Mouse (Mus musculus) heart, adult 2 months (tissue): ENCODE data around the gene C87436. TPM values are rescaled to one million over a fixed set of nuclear protein-coding genes. Genes with fewer than 3 reads are reported as not detected.
"Not testable (repeated sequence)": the region's sequence is repeated elsewhere in the genome, so short reads cannot be mapped to it uniquely, and the experiment has no call there.

Experiments
- DNase-seq, 2 experiments: peaks; one replicate each; pipeline ENCODE4 v3.0.0; 2021
- H3K27ac ChIP-seq: fragments of 200-600 bp; 2 replicates; pipeline ENCODE4 v1.8.1; 2022
- H3K27me3 ChIP-seq: fragments of 200-500 bp; 2 replicates; pipeline ENCODE4 v1.6.1; 2012; ENCODE audit warnings: mild to moderate bottlenecking, low read length, inconsistent platforms, mixed read lengths; ENCODE audit not compliant: control insufficient read depth, insufficient read depth
- H3K36me3 ChIP-seq: fragments of 200-500 bp; 2 replicates; pipeline ENCODE4 v1.6.1; 2012; ENCODE audit warnings: low read length, inconsistent platforms; ENCODE audit not compliant: control insufficient read depth, insufficient read depth
- H3K4me1 ChIP-seq: fragments of 200-500 bp; 2 replicates; pipeline ENCODE4 v1.6.1; 2011; ENCODE audit warnings: low read length; ENCODE audit not compliant: control insufficient read depth, insufficient read depth
- H3K4me3 ChIP-seq: fragments of 200-600 bp; 2 replicates; pipeline ENCODE4 v1.8.1; 2022
- H3K79me2 ChIP-seq: fragments of 200-500 bp; replicated peaks from 2 replicates; pipeline ENCODE4 v1.6.1; 2012; ENCODE audit warnings: mild to moderate bottlenecking, inconsistent platforms, low read length, moderate library complexity, mixed read lengths; ENCODE audit not compliant: control insufficient read depth, insufficient read depth
- H3K9ac ChIP-seq: fragments of 200-500 bp; 2 replicates; pipeline ENCODE4 v1.6.1; 2012; ENCODE audit warnings: low read depth, mild to moderate bottlenecking, control low read depth, inconsistent platforms, low read length, mixed read lengths
- CTCF ChIP-seq: fragments of 200-600 bp; IDR thresholded peaks from 2 replicates; pipeline ENCODE4 v1.8.1; 2022; ENCODE audit warnings: antibody characterized with exemption, mild to moderate bottlenecking, moderate library complexity
- EP300 ChIP-seq: fragments of 200-500 bp; IDR thresholded peaks from 2 replicates; pipeline ENCODE4 v1.6.1; 2011; ENCODE audit warnings: low read depth, low read length, control low read depth; ENCODE audit not compliant: insufficient read depth
- POLR2A ChIP-seq: fragments of 200-500 bp; IDR thresholded peaks from 2 replicates; pipeline ENCODE4 v1.6.1; 2011; ENCODE audit warnings: mild to moderate bottlenecking, low read depth, low read length, control low read depth; ENCODE audit not compliant: insufficient read depth
- whole genome bisulfite sequencing: fragments of 180-500 bp; shearing (Covaris S2); methylation state at CpG from one replicate; pipeline ENCODE4 v1.1.7; 2018; 5-methylcytosine and 5-hydroxymethylcytosine counted together
- intact Hi-C: fragments of 180-260 bp; cut with DNase I; formaldehyde crosslinking; loops from one replicate; pipeline ENCODE4 v1.15.1; 2025
- polyA plus RNA-seq: library from polyadenylated mRNA; depleted of rRNA; stranded (reverse); fragments of >200 nt; gene quantifications from 2 replicates; pipeline ENCODE4 v1.2.3, GENCODE M21; 2012
- total RNA-seq, 2 experiments: library from RNA; stranded (reverse); gene quantifications; 2 replicates each; pipeline ENCODE4 v1.2.3; 2021

C87436 gene
- total and polyA plus RNA-seq, 3 experiments, result 8.6 to 11.0 (median 8.9) TPM

GRCm38 (mm10) chr6:86488149-86488485, 49.9 kb downstream of the C87436 start:
- peak; percentile 63 to 70 for DNase-seq
- Histone ChIP-seq H3K27me3 (no peaks in the 10 kb centered on the region), H3K4me1 (peaks cover 16% of the 10 kb centered on the region), H3K79me2 (no peaks in the 10 kb centered on the region), H3K36me3 (no peaks in the 10 kb centered on the region), H3K9ac (peak overlapping the region; percentile 78), H3K27ac (peak overlapping the region; percentile 98), H3K4me3 (peak overlapping the region; percentile 48; the same call in 1 of the 2 replicates)
- intact Hi-C loops, result no loop called here
- WGBS, result 4% methylated on average over 3 of the region's 3 CpGs
- TF ChIP-seq EP300 (peak; percentile 60; the same call in 1 of the 2 replicates), CTCF (no peak), POLR2A (peak; percentile 45; the same call in 1 of the 2 replicates)

- Histone ChIP-seq H3K9ac (no peak overlapping the region), H3K36me3 (no peaks in the 10 kb centered on the region), H3K27me3 (no peaks in the 10 kb centered on the region), H3K4me1 (peaks cover 20% of the 10 kb centered on the region), H3K4me3 (no peak overlapping the region), H3K27ac (no peak overlapping the region), H3K79me2 (no peaks in the 10 kb centered on the region)
- 95% methylated on average over 2 of the region's 2 CpGs for WGBS
- intact Hi-C loops, result no loop called here
- no peak for TF ChIP-seq CTCF
- TF ChIP-seq EP300, result no peak
- no peak for TF ChIP-seq POLR2A
- no peak for DNase-seq
Observed at GRCm38 (mm10) chr6:86489945-86490344, 51.8 kb downstream of the C87436 start.

- H3K9ac ChIP-seq, DNase-seq, H3K36me3 ChIP-seq, H3K4me3 ChIP-seq, intact Hi-C loops, H3K27me3 ChIP-seq, H3K79me2 ChIP-seq, H3K27ac ChIP-seq: not testable (repeated sequence)
- H3K4me1 ChIP-seq, result peaks cover 20% of the 10 kb centered on the region
- WGBS, result 88% methylated on average over 8 of the region's 8 CpGs
Observed at GRCm38 (mm10) chr6:86490413-86490812, 52.2 kb downstream of the C87436 start.

- 31% methylated on average over 13 of the region's 13 CpGs for WGBS
- H3K4me1 ChIP-seq, result peaks cover 9% of the 10 kb centered on the region
- no peaks in the 10 kb centered on the region for H3K27me3 ChIP-seq
- no peaks in the 10 kb centered on the region for H3K79me2 ChIP-seq
- H3K27ac ChIP-seq, result peak overlapping the region; percentile 73
- intact Hi-C loops, result loop anchor here (1.0 kb wide), 1 partner anchor 21 kb away; no protein-coding TSS in a partner anchor
- no peak overlapping the region for H3K9ac ChIP-seq
- no peak overlapping the region for H3K4me3 ChIP-seq
- no peaks in the 10 kb centered on the region for H3K36me3 ChIP-seq
- TF ChIP-seq EP300 (no peak), CTCF (no peak), POLR2A (no peak)
- peak in 1 of 2 experiments; percentile 43 for DNase-seq
Observed at GRCm38 (mm10) chr6:86493469-86494263, 55.5 kb downstream of the C87436 start.

GRCm38 (mm10) chr6:86494767-86495166, 56.6 kb downstream of the C87436 start:
- no peak for TF ChIP-seq EP300
- no peak for TF ChIP-seq POLR2A
- TF ChIP-seq CTCF, result peak; percentile 59
- Histone ChIP-seq H3K4me3 (no peak overlapping the region), H3K79me2 (no peaks in the 10 kb centered on the region), H3K4me1 (peaks cover 9% of the 10 kb centered on the region), H3K36me3 (no peaks in the 10 kb centered on the region), H3K27ac (no peak overlapping the region), H3K9ac (no peak overlapping the region), H3K27me3 (no peaks in the 10 kb centered on the region)
- no peak for DNase-seq
- intact Hi-C loops, result loop anchor here (1.0 kb wide), 1 partner anchor 22 kb away; no protein-coding TSS in a partner anchor
- 99% methylated on average over 7 of the region's 7 CpGs for WGBS

DNA sequence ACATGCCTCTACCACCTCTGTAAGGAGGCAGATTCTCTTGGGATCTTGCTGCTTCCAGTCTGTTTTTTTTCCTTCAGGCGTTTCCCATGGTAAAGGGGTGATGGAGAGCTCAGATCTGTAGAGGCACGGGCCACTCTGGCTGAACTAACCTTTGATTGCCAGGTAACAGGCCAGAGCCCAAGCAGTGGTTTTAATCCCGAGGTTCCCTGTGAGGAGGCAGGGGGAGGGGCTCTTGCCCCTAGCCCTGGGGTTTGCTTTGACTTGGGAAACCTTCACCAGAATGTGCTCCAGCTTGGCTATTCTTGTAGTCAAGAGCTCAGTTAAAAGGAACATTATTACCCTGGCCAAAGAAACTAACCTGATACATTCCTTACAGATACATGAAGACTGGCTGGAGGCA, 57.5 kb downstream of the C87436 start:
- H3K9ac ChIP-seq, result no peak overlapping the region
- TF ChIP-seq EP300 (no peak), POLR2A (no peak), CTCF (no peak)
- no peak for DNase-seq
- H3K27ac ChIP-seq, result no peak overlapping the region
- intact Hi-C loops, result loop anchor here (2.0 kb wide), 1 partner anchor 29 kb away; no protein-coding TSS in a partner anchor
- no peaks in the 10 kb centered on the region for H3K36me3 ChIP-seq
- no peaks in the 10 kb centered on the region for H3K27me3 ChIP-seq
- no peak overlapping the region for H3K4me3 ChIP-seq
- 71% methylated on average over 3 of the region's 3 CpGs for WGBS
- peaks cover 9% of the 10 kb centered on the region for H3K4me1 ChIP-seq
- no peaks in the 10 kb centered on the region for H3K79me2 ChIP-seq
